Mouse (Mus musculus): ENCODE data around the gene Cds1.
"Not testable (repeated sequence)": the region's sequence is repeated elsewhere in the genome, so short reads cannot be mapped to it uniquely, and the experiment has no call there.

Cds1 gene

DNA sequence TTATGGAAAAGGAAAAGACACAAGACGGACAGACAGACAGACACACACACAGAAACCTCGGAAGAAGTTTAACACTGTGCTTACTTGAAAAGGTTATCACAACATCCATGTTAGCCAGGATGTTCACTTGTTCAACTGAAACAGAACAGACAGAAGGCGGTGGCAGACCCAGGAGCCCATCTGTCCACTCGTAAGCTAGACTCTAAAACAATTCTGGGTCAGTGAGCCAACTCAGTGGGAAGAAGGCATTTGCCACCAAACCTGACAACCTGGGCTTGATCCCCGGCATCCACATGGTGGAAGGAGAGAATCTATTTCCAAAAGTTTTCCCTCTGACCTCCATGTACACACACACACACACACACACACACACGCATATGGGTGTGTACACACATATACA lies 67.1 kb downstream of the Cds1 start:
- DNase-seq, result no peak

- DNase-seq, result no peak
Observed at GRCm38 (mm10) chr5:101832991-101833390, 68.1 kb downstream of the Cds1 start.

DNA sequence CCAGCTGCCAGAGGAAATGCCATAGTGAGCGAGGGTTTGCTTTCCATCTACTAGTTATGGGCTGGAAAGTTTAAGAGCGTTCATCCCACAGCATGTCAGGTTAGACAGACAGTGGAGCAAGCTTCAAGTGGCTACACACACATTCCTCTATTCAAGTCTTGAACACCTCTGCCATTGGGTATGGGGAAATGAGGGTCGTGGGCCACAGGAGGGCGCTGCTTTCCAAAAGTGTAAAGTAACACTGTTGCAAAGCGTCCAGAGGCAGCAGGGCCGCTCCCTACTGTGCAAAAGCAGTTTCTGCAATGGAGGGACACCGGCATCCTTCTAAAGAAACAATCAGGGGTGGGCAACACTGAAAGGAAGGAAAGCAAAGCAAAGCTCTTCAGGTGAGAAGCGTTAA lies 68.9 kb downstream of the Cds1 start:
- DNase-seq, result no peak

GRCm38 (mm10) chr5:101836221-101836620 lies 71.3 kb downstream of the Cds1 start:
- no peak for DNase-seq

- not testable (repeated sequence) for DNase-seq
Observed at GRCm38 (mm10) chr5:101837605-101838004, 72.7 kb downstream of the Cds1 start.

DNA sequence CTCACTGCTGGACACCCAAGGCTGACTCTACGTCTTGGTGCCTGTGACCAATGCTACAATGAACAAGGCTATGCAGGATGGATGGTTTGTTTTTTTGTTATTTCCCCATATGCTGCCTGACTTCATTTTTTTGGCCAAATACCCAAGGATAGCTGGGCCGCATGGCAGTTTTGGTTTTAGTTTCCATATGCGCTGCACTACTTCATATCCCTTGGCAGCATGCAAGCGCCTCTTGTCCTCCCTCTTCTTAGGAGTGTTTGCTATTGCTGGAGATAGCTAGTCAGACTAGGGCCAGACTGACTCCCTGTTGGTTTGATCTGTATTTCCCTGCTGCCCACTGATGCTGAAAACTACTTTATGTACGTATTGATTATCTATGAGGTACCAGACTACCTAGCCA lies 75.5 kb downstream of the Cds1 start:
- no peak for DNase-seq

DNA sequence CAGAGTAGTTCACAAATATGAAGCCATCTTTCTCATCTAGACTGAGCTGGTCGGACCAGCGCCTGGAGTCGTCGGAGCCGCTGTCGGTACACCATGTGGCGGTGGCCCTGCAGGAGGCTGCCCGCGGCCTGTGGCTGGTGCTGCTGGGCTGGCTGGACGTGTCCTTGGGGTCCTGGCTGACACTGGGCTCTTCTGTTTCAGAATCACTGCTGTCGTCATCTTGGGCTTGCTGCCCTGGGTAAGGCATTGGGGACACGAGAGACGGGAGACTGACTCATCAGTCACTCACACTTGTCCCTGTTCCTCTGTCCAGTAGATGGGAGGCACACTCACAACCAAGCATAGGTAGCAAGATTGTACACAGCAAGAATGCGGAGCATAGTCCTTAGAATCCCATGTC lies 80.1 kb downstream of the Cds1 start:
- DNase-seq, result no peak

GRCm38 (mm10) chr5:101845930-101846329 lies 81.0 kb downstream of the Cds1 start:
- no peak for DNase-seq

DNA sequence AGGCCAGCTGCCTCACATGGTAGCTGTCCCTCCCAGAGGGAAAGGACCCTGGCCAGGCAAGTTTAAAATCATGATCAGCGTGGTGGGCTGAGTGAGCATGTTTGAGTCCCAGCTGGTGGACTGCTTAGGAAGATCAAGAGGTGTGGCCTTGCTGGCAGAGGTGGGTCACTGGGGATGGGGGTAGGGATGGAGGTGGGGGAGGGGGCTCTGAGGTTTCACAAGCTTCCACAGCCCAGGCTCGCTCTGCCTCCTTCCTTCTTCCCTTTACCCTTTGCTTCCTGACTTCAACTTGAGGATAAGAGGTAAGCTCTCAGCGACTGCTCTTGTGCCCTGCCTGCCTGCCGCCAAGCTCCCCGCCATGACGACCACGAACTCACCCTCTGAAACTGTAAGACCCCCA lies 82.4 kb downstream of the Cds1 start:
- DNase-seq, result no peak

- DNase-seq, result no peak
Observed at GRCm38 (mm10) chr5:101847762-101848161, 82.8 kb downstream of the Cds1 start.

GRCm38 (mm10) chr5:101851133-101851532 lies 86.2 kb downstream of the Cds1 start:
- DNase-seq, result no peak

DNA sequence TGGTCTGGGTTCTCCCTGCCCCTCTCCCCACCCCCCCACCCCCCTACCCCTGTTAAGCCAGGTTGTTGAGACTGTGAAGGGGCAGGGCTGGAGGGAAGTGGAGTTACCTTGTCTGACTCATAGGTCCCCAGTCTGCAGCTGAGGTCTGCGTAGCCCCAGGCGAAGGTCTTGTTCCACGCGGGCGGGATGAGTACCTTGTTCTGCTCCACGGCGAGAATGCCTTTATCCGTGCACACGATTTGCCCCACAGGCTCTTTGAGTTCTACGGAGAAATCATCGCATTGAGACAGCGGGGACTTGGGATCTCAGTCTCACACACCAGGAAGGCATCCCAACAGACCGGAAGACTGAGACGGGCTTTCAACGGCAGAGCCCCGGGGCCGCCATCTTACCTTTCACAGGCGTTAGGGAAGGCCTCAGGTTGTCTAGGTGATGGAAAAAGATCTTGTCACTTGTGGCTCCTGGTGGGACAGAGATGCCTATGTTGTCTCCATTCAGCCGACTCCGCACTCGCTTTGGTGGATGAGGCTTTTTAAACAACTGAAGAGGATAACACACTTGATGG lies 87.3 kb downstream of the Cds1 start:
- DNase-seq, result no peak

GRCm38 (mm10) chr5:101854100-101854499 lies 89.2 kb downstream of the Cds1 start:
- DNase-seq, result no peak

DNA sequence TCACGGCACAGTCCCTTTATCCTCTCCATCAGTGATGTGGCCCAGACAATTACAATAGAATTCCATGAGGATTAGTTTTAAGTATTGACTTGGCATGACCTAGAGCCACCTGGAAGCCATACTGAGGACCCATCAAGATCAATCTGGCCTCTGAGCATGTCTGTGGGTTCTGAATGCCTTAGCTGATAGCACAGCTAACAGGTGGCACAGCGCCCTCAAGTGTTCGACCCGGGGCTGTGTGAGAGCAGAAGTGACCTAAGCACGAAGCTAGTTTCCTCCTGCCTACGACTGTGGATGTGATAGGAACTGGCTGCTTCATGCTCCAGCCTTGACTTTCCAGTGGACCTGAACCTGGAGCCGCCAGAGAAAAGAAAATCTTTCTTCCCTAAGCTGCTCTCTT lies 89.7 kb downstream of the Cds1 start:
- DNase-seq, result peak; percentile 47

DNA sequence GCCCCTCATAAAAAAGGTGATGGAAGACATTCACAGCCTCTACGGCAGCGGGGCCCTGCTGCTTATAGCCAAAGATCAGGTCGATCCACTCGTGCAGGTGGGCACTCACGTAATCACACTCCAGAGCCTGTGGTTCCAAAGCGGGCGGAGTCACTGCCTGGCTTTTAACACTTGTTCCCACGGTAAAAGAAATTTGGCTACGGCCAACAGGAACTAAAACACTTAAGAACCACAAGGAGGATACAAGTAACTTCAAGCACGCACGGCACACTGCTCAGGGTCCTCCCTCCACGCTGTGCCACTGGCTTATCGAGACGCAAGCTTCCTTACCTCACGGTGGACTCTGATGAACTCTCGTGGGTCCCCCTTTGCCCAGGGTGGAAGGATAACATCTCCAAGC lies 90.5 kb downstream of the Cds1 start:
- no peak for DNase-seq

DNA sequence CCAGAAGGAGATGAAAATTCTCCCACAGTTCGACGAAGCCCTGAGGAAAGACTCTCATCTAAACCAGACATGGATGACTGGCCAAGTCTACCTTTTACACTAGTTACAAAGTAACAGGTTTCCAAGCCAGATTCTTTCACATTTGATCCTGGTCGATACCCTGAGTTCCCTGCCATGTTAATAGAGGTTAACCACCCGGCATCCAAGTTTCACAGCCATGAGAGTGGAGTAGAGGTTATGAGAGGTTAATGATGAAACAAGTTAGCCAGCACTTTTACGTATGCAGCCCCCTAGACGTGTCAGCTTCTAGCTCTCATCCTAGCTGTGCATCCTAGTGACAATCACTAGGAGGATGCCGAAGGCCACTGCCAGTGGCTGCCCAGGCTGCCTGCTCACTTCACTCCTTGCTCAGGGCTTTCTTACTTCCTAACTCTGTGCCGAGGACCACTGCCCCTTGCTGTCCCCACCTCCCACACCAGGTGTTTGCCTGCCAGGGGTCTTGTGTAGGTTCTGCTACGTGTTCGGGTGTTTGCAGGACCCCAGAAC lies 94.0 kb downstream of the Cds1 start:
- DNase-seq, result no peak

- no peak for DNase-seq
Observed at GRCm38 (mm10) chr5:101861786-101862571, 97.0 kb downstream of the Cds1 start.

GRCm38 (mm10) chr5:101862651-101863050 lies 97.7 kb downstream of the Cds1 start:
- peak; percentile 10 for DNase-seq

DNA sequence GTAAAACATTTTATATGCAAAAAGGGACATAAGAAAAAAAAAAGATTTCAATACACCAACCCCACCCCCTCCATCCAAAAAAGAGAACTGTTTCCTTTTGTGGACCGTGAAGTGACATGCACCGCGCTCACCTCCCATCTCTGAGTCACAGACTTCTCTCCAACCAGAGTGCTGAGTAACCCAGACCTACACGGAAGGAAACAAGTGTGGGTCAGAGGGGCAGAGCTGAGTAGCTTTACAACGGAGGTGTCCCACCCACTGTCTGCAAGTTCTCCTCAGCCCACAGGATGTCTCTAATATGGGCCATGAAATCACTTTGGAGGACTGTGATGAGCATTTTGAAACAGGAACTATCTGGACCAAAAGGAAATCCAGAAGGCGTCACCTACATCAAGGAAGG lies 99.0 kb downstream of the Cds1 start:
- peak; percentile 6 for DNase-seq

DNA sequence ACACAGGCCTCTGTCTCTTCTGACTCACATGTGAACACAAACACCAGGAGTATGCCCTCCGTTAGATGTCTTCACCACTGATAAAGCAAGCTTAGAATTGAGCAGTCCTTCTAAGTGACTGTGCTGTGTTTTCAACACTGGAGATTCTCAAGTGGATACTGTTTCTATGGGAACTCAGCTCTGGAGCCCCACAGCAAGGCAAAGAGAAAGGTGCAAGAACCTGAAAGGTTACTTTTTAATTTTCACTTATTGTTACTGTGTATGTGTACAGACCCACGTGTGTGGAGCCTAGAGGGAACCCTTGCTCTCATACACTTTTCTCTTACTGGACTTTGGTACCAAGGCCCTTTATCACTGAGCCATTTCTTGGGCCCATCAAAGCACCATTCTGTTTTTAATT lies 101.8 kb downstream of the Cds1 start:
- DNase-seq, result no peak
